Mouse (Mus musculus) right cerebral cortex, postnatal 36 days (tissue): ENCODE measurements around the gene Tex261.
"Not testable (repeated sequence)": the region's sequence is repeated elsewhere in the genome, so short reads cannot be mapped to it uniquely, and the experiment has no call there.

Experiments
- DNase-seq, 2 experiments: peaks; one replicate each; pipeline ENCODE4 v3.0.0; 2022; ENCODE audit warnings: low spot score in 2 of 2, mixed read lengths in 1 of 2

Tex261 gene

GRCm38 (mm10) chr6:83775638-83776293 is at the start of gene Tex261:
Gene Tex261 (minus strand): TSS chr6:83775813.
- peak; percentile 83 to 87 for DNase-seq

- no peak for DNase-seq
Measured at GRCm38 (mm10) chr6:83821856-83822255, 46.2 kb upstream of the Tex261 start.

- DNase-seq, result no peak
Measured at GRCm38 (mm10) chr6:83820727-83821515, 45.3 kb upstream of the Tex261 start.

GRCm38 (mm10) chr6:83818996-83819395 is 43.4 kb upstream of the Tex261 start:
- DNase-seq, result no peak

GRCm38 (mm10) chr6:83815801-83816200 is 40.2 kb upstream of the Tex261 start:
- DNase-seq, result no peak

- no peak for DNase-seq
Measured at GRCm38 (mm10) chr6:83802846-83803245, 27.2 kb upstream of the Tex261 start.

GRCm38 (mm10) chr6:83802033-83802432 is 26.4 kb upstream of the Tex261 start:
- DNase-seq, result no peak

GRCm38 (mm10) chr6:83796686-83797085 is 21.1 kb upstream of the Tex261 start:
- DNase-seq, result no peak

GRCm38 (mm10) chr6:83795492-83795900 is 19.9 kb upstream of the Tex261 start:
- peak in 1 of 2 experiments; percentile 37 for DNase-seq

GRCm38 (mm10) chr6:83794760-83795296 is 19.2 kb upstream of the Tex261 start, which contains the start of gene Nagk:
Gene Nagk (plus strand): TSS chr6:83794982.
- DNase-seq, result peak; percentile 89 to 90

- no peak for DNase-seq
Measured at GRCm38 (mm10) chr6:83791251-83791890, 15.8 kb upstream of the Tex261 start.

GRCm38 (mm10) chr6:83790533-83790932 is 14.9 kb upstream of the Tex261 start:
- DNase-seq, result not testable (repeated sequence)

- DNase-seq, result no peak
Measured at GRCm38 (mm10) chr6:83788554-83788953, 12.9 kb upstream of the Tex261 start.

GRCm38 (mm10) chr6:83786426-83786825 is 10.8 kb upstream of the Tex261 start:
- DNase-seq, result no peak

- no peak for DNase-seq
Measured at GRCm38 (mm10) chr6:83779026-83779425, 3.4 kb upstream of the Tex261 start.

GRCm38 (mm10) chr6:83778306-83778705 is 2.7 kb upstream of the Tex261 start:
- no peak for DNase-seq

- DNase-seq, result no peak
Measured at GRCm38 (mm10) chr6:83774781-83775563, 641 bp downstream of the Tex261 start.

GRCm38 (mm10) chr6:83774126-83774525 is 1.5 kb downstream of the Tex261 start:
- no peak for DNase-seq

GRCm38 (mm10) chr6:83768485-83768884 is 7.1 kb downstream of the Tex261 start:
- DNase-seq, result no peak

- no peak for DNase-seq
Measured at GRCm38 (mm10) chr6:83766982-83767381, 8.6 kb downstream of the Tex261 start.

GRCm38 (mm10) chr6:83762880-83763431 is 12.7 kb downstream of the Tex261 start:
- DNase-seq, result no peak
